Mouse (Mus musculus) myocyte (in vitro differentiated cells): ENCODE measurements around the gene Rrp9.

Experiments used
- CEBPB ChIP-seq: IDR thresholded peaks from 2 replicates; pipeline ENCODE4 v1.6.1; 2011; ENCODE audit warnings: mild to moderate bottlenecking, moderate library complexity; ENCODE audit not compliant: poor library complexity, insufficient read depth, severe bottlenecking
- E2F4 ChIP-seq: IDR thresholded peaks from one replicate; pipeline ENCODE4 v1.6.1; 2011; ENCODE audit warnings: mild to moderate bottlenecking, control low read depth, moderate library complexity; ENCODE audit not compliant: insufficient read depth
- MAX ChIP-seq: IDR thresholded peaks from one replicate; pipeline ENCODE4 v1.6.1; 2011; ENCODE audit warnings: low read depth, mild to moderate bottlenecking, control low read depth
- MYOD1 ChIP-seq, 3 experiments: IDR thresholded peaks; one replicate each; pipeline ENCODE4 v1.6.1; 2011; ENCODE audit warnings: control low read depth in 2 of 3, low read depth in 2 of 3, mild to moderate bottlenecking in 2 of 3, moderate library complexity in 1 of 3; ENCODE audit not compliant: insufficient read length in 2 of 3, control insufficient read depth in 1 of 3
- MYOG ChIP-seq, 3 experiments: IDR thresholded peaks; one replicate each; pipeline ENCODE4 v1.6.1; 2011; ENCODE audit warnings: control low read depth in 2 of 3, low read depth in 2 of 3, mild to moderate bottlenecking in 2 of 3; ENCODE audit not compliant: insufficient read length in 2 of 3, control insufficient read depth in 1 of 3, insufficient read depth in 1 of 3
- POLR2A ChIP-seq: IDR thresholded peaks from one replicate; pipeline ENCODE4 v1.6.1; 2011; ENCODE audit warnings: low read depth, mild to moderate bottlenecking, control low read depth, moderate library complexity; ENCODE audit not compliant: insufficient read length
- POLR2AphosphoS2 ChIP-seq: IDR thresholded peaks from one replicate; pipeline ENCODE4 v1.6.1; 2011; ENCODE audit warnings: low read depth, control low read depth; ENCODE audit not compliant: insufficient read length
- REST ChIP-seq: IDR thresholded peaks from one replicate; pipeline ENCODE4 v1.6.1; 2011; ENCODE audit warnings: mild to moderate bottlenecking, control low read depth, moderate library complexity; ENCODE audit not compliant: insufficient read depth, insufficient read length
- SRF ChIP-seq: IDR thresholded peaks from one replicate; pipeline ENCODE4 v1.6.1; 2011; ENCODE audit warnings: low read depth; ENCODE audit not compliant: control insufficient read depth, insufficient read length
- TCF12 ChIP-seq: IDR thresholded peaks from one replicate; pipeline ENCODE4 v1.6.1; 2011; ENCODE audit warnings: mild to moderate bottlenecking, control low read depth; ENCODE audit not compliant: poor library complexity, insufficient read depth, severe bottlenecking
- TCF3 ChIP-seq: IDR thresholded peaks from one replicate; pipeline ENCODE4 v1.6.1; 2011; ENCODE audit warnings: low read depth, control low read depth; ENCODE audit not compliant: insufficient read length
- USF1 ChIP-seq: IDR thresholded peaks from one replicate; pipeline ENCODE4 v1.6.1; 2011; ENCODE audit warnings: low read depth, mild to moderate bottlenecking, control low read depth, moderate library complexity

- no peak for TF ChIP-seq POLR2A
- TF ChIP-seq MYOG (IDR thresholded peaks at IDR 0.05; ENCODE audit: control insufficient read depth in 1 of 3, insufficient read depth in 1 of 3, insufficient read length in 2 of 3, low read depth in 2 of 3): no peak
- no peak for TF ChIP-seq MYOD1 (IDR thresholded peaks at IDR 0.05; ENCODE audit: control insufficient read depth in 1 of 3, insufficient read length in 2 of 3, low read depth in 2 of 3)
- no peak for TF ChIP-seq USF1
- TF ChIP-seq REST: no peak
- no peak for TF ChIP-seq MAX
- no peak for TF ChIP-seq E2F4
- no peak for TF ChIP-seq TCF12
- no peak for TF ChIP-seq CEBPB
- TF ChIP-seq TCF3: no peak
- TF ChIP-seq POLR2AphosphoS2: no peak
- no peak for TF ChIP-seq SRF
Measured at GRCm38 (mm10) chr9:106504246-106504645, 28.5 kb downstream of the Rrp9 start.
